Mouse (Mus musculus) heart, adult 2 months (tissue): Measurements from ENCODE around the gene Cdpf1.

Source experiments
- CTCF ChIP-seq: fragments of 200-600 bp; IDR thresholded peaks from 2 replicates; pipeline ENCODE4 v1.8.1; 2022; ENCODE audit warnings: antibody characterized with exemption, mild to moderate bottlenecking, moderate library complexity
- EP300 ChIP-seq: fragments of 200-500 bp; IDR thresholded peaks from 2 replicates; pipeline ENCODE4 v1.6.1; 2011; ENCODE audit warnings: low read depth, low read length, control low read depth; ENCODE audit not compliant: insufficient read depth
- POLR2A ChIP-seq: fragments of 200-500 bp; IDR thresholded peaks from 2 replicates; pipeline ENCODE4 v1.6.1; 2011; ENCODE audit warnings: mild to moderate bottlenecking, low read depth, low read length, control low read depth; ENCODE audit not compliant: insufficient read depth

DNA sequence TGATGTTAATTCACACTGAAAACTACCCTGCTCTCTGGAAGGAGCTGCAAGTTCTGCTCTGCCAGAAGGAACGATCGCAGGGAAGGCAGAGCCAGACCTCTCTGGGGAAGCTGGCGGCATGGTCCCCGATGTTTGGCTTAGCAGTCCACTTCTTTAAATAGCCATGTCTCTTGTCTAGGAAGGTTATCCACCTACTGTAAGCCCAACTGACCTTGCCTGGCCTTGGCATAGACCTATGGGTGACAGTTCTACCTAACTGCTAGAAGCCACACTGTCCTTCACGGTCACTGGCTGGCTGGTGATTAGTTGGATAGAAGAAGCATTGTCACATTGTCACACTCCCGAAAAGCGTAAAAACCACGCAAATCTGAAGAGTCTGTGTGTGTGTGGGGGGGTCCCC is 12.8 kb downstream of the Cdpf1 start:
- no peak for TF ChIP-seq POLR2A
- TF ChIP-seq CTCF, result no peak
- peak; percentile 39; the same call in 1 of the 2 replicates for TF ChIP-seq EP300
